Mouse (Mus musculus): Measurements from ENCODE around the gene Jchain. TPM values are rescaled to one million over a fixed set of nuclear protein-coding genes. Genes with fewer than 3 reads are reported as not detected.

Jchain gene
- polyA plus RNA-seq, 1 experiment, result not detected

DNA sequence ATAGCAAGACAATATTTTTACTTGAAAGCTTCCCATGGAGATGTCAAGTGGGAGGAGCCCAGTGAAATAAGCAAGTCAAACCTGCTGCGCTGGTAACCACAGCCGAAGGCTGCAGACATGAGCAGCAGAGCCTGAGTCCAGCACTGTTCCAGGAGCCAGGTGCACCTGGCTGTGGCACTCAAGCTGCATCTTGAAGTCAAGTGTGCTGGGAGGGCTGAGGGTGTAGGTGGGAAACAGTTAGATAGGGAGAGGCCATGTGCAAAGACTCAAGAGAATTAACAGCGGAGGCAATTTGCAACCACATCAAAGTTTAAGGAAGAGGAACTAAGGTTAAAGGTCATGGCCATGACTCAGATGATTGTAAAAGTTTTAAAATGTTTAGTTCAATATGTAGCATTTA is 27.9 kb downstream of the Jchain start:
- no peak overlapping the region for H3K27ac ChIP-seq (ENCODE audit: insufficient read depth, low read length)
- no peaks in the 10 kb centered on the region for H3K36me3 ChIP-seq (ENCODE audit: control insufficient read depth, insufficient read depth, low read length, poor library complexity, severe bottlenecking)
- H3K4me3 ChIP-seq (ENCODE audit: low read depth, low read length), result no peak overlapping the region
- no peaks in the 10 kb centered on the region for H3K4me1 ChIP-seq (ENCODE audit: control insufficient read depth, insufficient read depth, low read length)
- TF ChIP-seq POLR2A (IDR thresholded peaks at IDR 0.05; ENCODE audit: insufficient read depth, low read length) (no peak), CTCF (IDR thresholded peaks at IDR 0.05; ENCODE audit: low read depth, low read length) (no peak), EP300 (IDR thresholded peaks at IDR 0.05; ENCODE audit: insufficient read depth, low read depth, low read length) (no peak)
- peaks cover 14% of the 10 kb centered on the region for H3K9me3 ChIP-seq (replicated peaks; ENCODE audit: control insufficient read depth, insufficient read depth, low read length, poor library complexity, severe bottlenecking)
- H3K9ac ChIP-seq (ENCODE audit: low read depth, poor library complexity, severe bottlenecking), result no peak overlapping the region
- no peaks in the 10 kb centered on the region for H3K27me3 ChIP-seq (ENCODE audit: control insufficient read depth, insufficient read depth, low read length, poor library complexity, severe bottlenecking)

- Histone ChIP-seq H3K9me3 (replicated peaks; ENCODE audit: control insufficient read depth, insufficient read depth, low read length, poor library complexity, severe bottlenecking) (no peaks in the 10 kb centered on the region), H3K36me3 (ENCODE audit: control insufficient read depth, insufficient read depth, low read length, poor library complexity, severe bottlenecking) (no peaks in the 10 kb centered on the region), H3K27me3 (ENCODE audit: control insufficient read depth, insufficient read depth, low read length, poor library complexity, severe bottlenecking) (no peaks in the 10 kb centered on the region), H3K27ac (ENCODE audit: insufficient read depth, low read length) (no peak overlapping the region), H3K9ac (ENCODE audit: low read depth, poor library complexity, severe bottlenecking) (no peak overlapping the region), H3K4me3 (ENCODE audit: low read depth, low read length) (no peak overlapping the region), H3K4me1 (ENCODE audit: control insufficient read depth, insufficient read depth, low read length) (no peaks in the 10 kb centered on the region)
- TF ChIP-seq CTCF (IDR thresholded peaks at IDR 0.05; ENCODE audit: low read depth, low read length) (no peak), POLR2A (IDR thresholded peaks at IDR 0.05; ENCODE audit: insufficient read depth, low read length) (no peak), EP300 (IDR thresholded peaks at IDR 0.05; ENCODE audit: insufficient read depth, low read depth, low read length) (no peak)
Observed at GRCm38 (mm10) chr5:88491111-88491510, 36.6 kb downstream of the Jchain start.

GRCm38 (mm10) chr5:88489004-88489403 is 38.7 kb downstream of the Jchain start:
- Histone ChIP-seq H3K9me3 (replicated peaks; ENCODE audit: control insufficient read depth, insufficient read depth, low read length, poor library complexity, severe bottlenecking) (no peaks in the 10 kb centered on the region), H3K4me1 (ENCODE audit: control insufficient read depth, insufficient read depth, low read length) (no peaks in the 10 kb centered on the region), H3K27me3 (ENCODE audit: control insufficient read depth, insufficient read depth, low read length, poor library complexity, severe bottlenecking) (no peaks in the 10 kb centered on the region), H3K27ac (ENCODE audit: insufficient read depth, low read length) (no peak overlapping the region), H3K4me3 (ENCODE audit: low read depth, low read length) (no peak overlapping the region), H3K36me3 (ENCODE audit: control insufficient read depth, insufficient read depth, low read length, poor library complexity, severe bottlenecking) (no peaks in the 10 kb centered on the region), H3K9ac (ENCODE audit: low read depth, poor library complexity, severe bottlenecking) (no peak overlapping the region)
- no peak for TF ChIP-seq CTCF (IDR thresholded peaks at IDR 0.05; ENCODE audit: low read depth, low read length)

GRCm38 (mm10) chr5:88487675-88488074 is 40.0 kb downstream of the Jchain start, which contains the start of gene Enam:
Gene Enam, plus strand, starts transcription at chr5:88487975.
- Histone ChIP-seq H3K9ac (ENCODE audit: low read depth, poor library complexity, severe bottlenecking) (no peak within 1 kb of the TSS), H3K27ac (ENCODE audit: insufficient read depth, low read length) (no peak within 1 kb of the TSS), H3K36me3 (ENCODE audit: control insufficient read depth, insufficient read depth, low read length, poor library complexity, severe bottlenecking) (no peaks in the 10 kb centered on the region), H3K27me3 (ENCODE audit: control insufficient read depth, insufficient read depth, low read length, poor library complexity, severe bottlenecking) (no peaks in the 10 kb centered on the region), H3K4me3 (ENCODE audit: low read depth, low read length) (no peak within 1 kb of the TSS), H3K4me1 (ENCODE audit: control insufficient read depth, insufficient read depth, low read length) (no peaks in the 10 kb centered on the region), H3K9me3 (replicated peaks; ENCODE audit: control insufficient read depth, insufficient read depth, low read length, poor library complexity, severe bottlenecking) (no peaks in the 10 kb centered on the region)
- TF ChIP-seq EP300 (IDR thresholded peaks at IDR 0.05; ENCODE audit: insufficient read depth, low read depth, low read length), result no peak
- TF ChIP-seq CTCF (IDR thresholded peaks at IDR 0.05; ENCODE audit: low read depth, low read length), result no peak
- no peak for TF ChIP-seq POLR2A (IDR thresholded peaks at IDR 0.05; ENCODE audit: insufficient read depth, low read length)

Other genes starting within 250 kb of the Jchain start
- gene Prol1, start 210.6 kb downstream of the Jchain start, polyA plus RNA-seq (2011; ENCODE audit: insufficient read depth, insufficient read length, low read depth, missing spikeins), result not detected in 2 replicates
- gene Amtn, start 151.8 kb downstream of the Jchain start, polyA plus RNA-seq (2011; ENCODE audit: insufficient read depth, insufficient read length, low read depth, missing spikeins), result not detected in 2 replicates
- gene Ambn, start 71.9 kb downstream of the Jchain start, polyA plus RNA-seq (2011; ENCODE audit: insufficient read depth, insufficient read length, low read depth, missing spikeins), result not detected in 2 replicates
- not detected in 2 replicates for gene Enam, start 39.9 kb downstream of the Jchain start, polyA plus RNA-seq (2011; ENCODE audit: insufficient read depth, insufficient read length, low read depth, missing spikeins)
- gene Utp3, start 26.6 kb upstream of the Jchain start, polyA plus RNA-seq (2011; ENCODE audit: insufficient read depth, insufficient read length, low read depth, missing spikeins), result 100.0 and 108 TPM in 2 replicates
- 30.1 and 30.6 TPM in 2 replicates for gene Rufy3, start 37.1 kb upstream of the Jchain start, polyA plus RNA-seq (2011; ENCODE audit: insufficient read depth, insufficient read length, low read depth, missing spikeins)
- 125 and 139 TPM in 2 replicates for gene Grsf1, start 148.3 kb upstream of the Jchain start, polyA plus RNA-seq (2011; ENCODE audit: insufficient read depth, insufficient read length, low read depth, missing spikeins)
- 22.6 and 26.1 TPM in 2 replicates for gene Mob1b, start 193.0 kb upstream of the Jchain start, polyA plus RNA-seq (2011; ENCODE audit: insufficient read depth, insufficient read length, low read depth, missing spikeins)
- 39.0 and 41.2 TPM in 2 replicates for gene Dck, start 237.1 kb upstream of the Jchain start, polyA plus RNA-seq (2011; ENCODE audit: insufficient read depth, insufficient read length, low read depth, missing spikeins)

Data from ES-Bruce4 (cell line).